Mouse (Mus musculus): ENCODE measurements around the gene Tspoap1. TPM values are rescaled to one million over a fixed set of nuclear protein-coding genes. Genes with fewer than 3 reads are reported as not detected.
A peak's percentile ranks its signal among the peaks of the same experiment; 100 is the strongest.

Tspoap1 gene
- total RNA-seq, 2 experiments from 2014 or later, result 8.0 to 8.6 TPM

- no peak for ATAC-seq (ENCODE audit: poor library complexity, severe bottlenecking)
Measured at GRCm38 (mm10) chr11:87805448-87805847, 45.1 kb downstream of the Tspoap1 start.

GRCm38 (mm10) chr11:87807433-87807832 lies 47.1 kb downstream of the Tspoap1 start:
- no peak for ATAC-seq (ENCODE audit: poor library complexity, severe bottlenecking)

GRCm38 (mm10) chr11:87808236-87808635 lies 47.9 kb downstream of the Tspoap1 start:
- ATAC-seq (ENCODE audit: poor library complexity, severe bottlenecking), result peak; percentile 77

- peak; percentile 62 for ATAC-seq (ENCODE audit: poor library complexity, severe bottlenecking)
Measured at GRCm38 (mm10) chr11:87811396-87811795, 51.1 kb downstream of the Tspoap1 start.

GRCm38 (mm10) chr11:87814831-87815230 lies 54.5 kb downstream of the Tspoap1 start:
- no peak for ATAC-seq (ENCODE audit: poor library complexity, severe bottlenecking)

GRCm38 (mm10) chr11:87816707-87817442 lies 56.5 kb downstream of the Tspoap1 start:
- peak; percentile 74 for ATAC-seq (ENCODE audit: poor library complexity, severe bottlenecking)

GRCm38 (mm10) chr11:87817443-87817773 lies 57.1 kb downstream of the Tspoap1 start:
- ATAC-seq (ENCODE audit: poor library complexity, severe bottlenecking), result no peak

GRCm38 (mm10) chr11:87821502-87821901 lies 61.2 kb downstream of the Tspoap1 start:
- ATAC-seq (ENCODE audit: poor library complexity, severe bottlenecking), result no peak

- no peak for ATAC-seq (ENCODE audit: poor library complexity, severe bottlenecking)
Measured at GRCm38 (mm10) chr11:87828239-87828900, 68.0 kb downstream of the Tspoap1 start, which contains the start of gene Lpo. Gene Lpo, minus strand, starts transcription at chr11:87828289.

Other genes starting within 250 kb of the Tspoap1 start
- gene Gm11492, start 193.9 kb upstream of the Tspoap1 start, total RNA-seq (2015), result not detected in 2 replicates
- not detected in 2 replicates for gene Gm11492, start 193.9 kb upstream of the Tspoap1 start, total RNA-seq (2017)
- gene Sept4, start 191.6 kb upstream of the Tspoap1 start, total RNA-seq (2015), result 1.0 TPM in 1 of 2 replicates, not detected in the other
- gene Sept4, start 191.6 kb upstream of the Tspoap1 start, total RNA-seq (2017), result 0.26 and 4.6 TPM in 2 replicates
- 14.6 and 18.2 TPM in 2 replicates for gene Mtmr4, start 168.4 kb upstream of the Tspoap1 start, total RNA-seq (2015)
- 25.9 and 28.1 TPM in 2 replicates for gene Mtmr4, start 168.4 kb upstream of the Tspoap1 start, total RNA-seq (2017)
- 0.09 TPM in 1 of 2 replicates, not detected in the other for gene Hsf5, start 143.4 kb upstream of the Tspoap1 start, total RNA-seq (2015)
- gene Hsf5, start 143.4 kb upstream of the Tspoap1 start, total RNA-seq (2017), result 0.07 TPM in 1 of 2 replicates, not detected in the other
- gene Rnf43, start 97.8 kb upstream of the Tspoap1 start, total RNA-seq (2015), result 3.3 and 4.0 TPM in 2 replicates
- 3.4 and 8.6 TPM in 2 replicates for gene Rnf43, start 97.8 kb upstream of the Tspoap1 start, total RNA-seq (2017)
- 200 and 205 TPM in 2 replicates for gene Supt4a, start 23.0 kb upstream of the Tspoap1 start, total RNA-seq (2015)
- gene Supt4a, start 23.0 kb upstream of the Tspoap1 start, total RNA-seq (2017), result 58.9 and 59.0 TPM in 2 replicates
- gene Mpo, start 33.0 kb downstream of the Tspoap1 start, total RNA-seq (2015), result 284 and 331 TPM in 2 replicates
- 235 and 273 TPM in 2 replicates for gene Mpo, start 33.0 kb downstream of the Tspoap1 start, total RNA-seq (2017)
- gene Lpo, start 67.7 kb downstream of the Tspoap1 start, total RNA-seq (2015), result not detected in 2 replicates
- not detected in 2 replicates for gene Lpo, start 67.7 kb downstream of the Tspoap1 start, total RNA-seq (2017)
- gene Mks1, start 92.7 kb downstream of the Tspoap1 start, total RNA-seq (2015), result 2.8 and 4.8 TPM in 2 replicates
- gene Mks1, start 92.7 kb downstream of the Tspoap1 start, total RNA-seq (2017), result 2.6 and 5.0 TPM in 2 replicates
- 2.9 and 6.0 TPM in 2 replicates for gene Epx, start 115.0 kb downstream of the Tspoap1 start, total RNA-seq (2015)
- gene Epx, start 115.0 kb downstream of the Tspoap1 start, total RNA-seq (2017), result 16.3 and 19.6 TPM in 2 replicates
- not detected in 2 replicates for gene Olfr462, start 131.7 kb downstream of the Tspoap1 start, total RNA-seq (2015)
- not detected in 2 replicates for gene Olfr462, start 131.7 kb downstream of the Tspoap1 start, total RNA-seq (2017)
- gene Olfr463, start 136.8 kb downstream of the Tspoap1 start, total RNA-seq (2015), result not detected in 2 replicates
- not detected in 2 replicates for gene Olfr463, start 136.8 kb downstream of the Tspoap1 start, total RNA-seq (2017)
- gene Olfr464, start 160.4 kb downstream of the Tspoap1 start, total RNA-seq (2015), result not detected in 2 replicates
- gene Olfr464, start 160.4 kb downstream of the Tspoap1 start, total RNA-seq (2017), result not detected in 2 replicates
- gene Dynll2, start 227.0 kb downstream of the Tspoap1 start, total RNA-seq (2015), result 6.8 and 8.1 TPM in 2 replicates
- gene Dynll2, start 227.0 kb downstream of the Tspoap1 start, total RNA-seq (2017), result 4.4 and 8.8 TPM in 2 replicates

All from megakaryocyte, adult 5-6 weeks (primary cell).